Mouse (Mus musculus): ENCODE results near the gene Ssu2. TPM values are rescaled to one million over a fixed set of nuclear protein-coding genes. Genes with fewer than 3 reads are reported as not detected.

The Ssu2 gene
- total RNA-seq (2014; rRNA removed), result 0.99 TPM in 1 of 2 replicates, not detected in the other
- 0.33 and 0.64 TPM in 2 replicates for polyA plus RNA-seq (2015; fragmentation: Nextera tagmentation; extraction: Ambion mirVana)

DNA sequence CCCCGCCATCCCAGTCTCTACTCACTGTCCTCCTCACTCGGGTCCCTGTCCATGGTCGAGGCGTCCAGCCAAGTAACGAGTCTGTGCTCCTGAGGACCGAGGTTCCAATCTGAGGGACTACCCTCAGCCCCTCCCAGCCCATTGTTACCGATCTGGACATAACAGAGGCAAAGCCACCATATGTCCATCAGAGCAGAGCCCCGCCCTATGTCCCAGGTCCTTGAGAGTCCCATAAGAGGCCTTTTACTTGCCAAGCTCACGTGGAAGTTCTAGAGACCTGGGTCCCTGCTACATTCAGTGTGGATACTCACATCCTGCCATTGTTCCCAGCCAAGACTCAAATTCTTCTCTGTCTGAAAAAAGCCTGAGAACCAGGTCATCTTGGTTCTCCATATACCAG lies at the start of gene Ssu2:
Ssu2 (minus strand) TSS at position 77 of the 400 bp plus-strand sequence.
- 75% methylated on average over 9 of the region's 9 CpGs for WGBS
- no peak for TF ChIP-seq CTCF (IDR thresholded peaks at IDR 0.05; ENCODE audit: low read depth)
- Histone ChIP-seq H3K9me3 (ENCODE audit: low read length) (no peaks in the 10 kb centered on the region), H3K27ac (no peak within 1 kb of the TSS), H3K4me1 (ENCODE audit: insufficient read depth, low read length) (no peaks in the 10 kb centered on the region), H3K4me3 (ENCODE audit: low read length) (no peak within 1 kb of the TSS), H3K9ac (replicated peaks; ENCODE audit: low read length) (no peak within 1 kb of the TSS), H3K27me3 (ENCODE audit: insufficient read depth, low read length) (no peaks in the 10 kb centered on the region), H3K36me3 (ENCODE audit: insufficient read depth, low read length) (no peaks in the 10 kb centered on the region), H3K4me2 (ENCODE audit: low read depth, low read length) (no peak within 1 kb of the TSS)
- DNase-seq (ENCODE audit: low spot score) (no peak), ATAC-seq (no peak)

DNA sequence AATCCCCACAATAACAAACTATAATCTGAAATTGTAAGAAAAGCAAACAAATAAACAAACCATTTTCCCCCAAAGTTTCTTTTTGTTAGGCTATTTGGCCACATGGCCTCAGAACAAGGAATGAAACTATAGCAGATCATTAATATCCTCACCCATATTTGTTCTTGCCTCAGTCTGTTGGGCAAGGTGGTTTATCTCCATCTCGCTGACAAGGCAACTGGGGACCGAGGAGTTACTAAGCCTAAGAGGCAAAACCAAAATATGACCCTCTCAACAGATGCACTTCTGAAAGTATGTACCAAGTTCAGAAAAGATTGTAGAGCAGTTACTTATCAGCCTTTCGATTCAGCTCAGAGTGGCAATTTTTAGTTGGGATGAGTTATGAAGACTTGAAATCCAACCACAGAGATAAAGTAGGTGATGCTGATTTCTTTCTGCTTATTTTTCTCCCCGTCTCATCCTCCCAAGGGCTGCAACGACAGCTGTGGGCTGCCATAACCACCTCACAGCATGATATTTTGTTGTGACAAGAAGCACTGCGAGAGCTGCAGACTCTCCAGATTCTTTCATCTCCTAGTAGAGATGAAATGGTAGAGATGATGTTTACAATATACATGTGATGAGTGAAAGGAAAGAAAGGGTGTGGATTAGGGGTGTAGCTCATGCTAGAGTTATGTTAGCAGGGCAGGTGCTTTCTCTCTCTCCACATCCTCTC lies 38.4 kb upstream of the Ssu2 start:
- no peak overlapping the region for H3K27ac ChIP-seq
- H3K9me3 ChIP-seq (ENCODE audit: low read length), result 0 out of 2 replicates have a peak, but pooled peaks cover 3% of the 10 kb centered on the region
- H3K4me1 ChIP-seq (ENCODE audit: insufficient read depth, low read length), result no peaks in the 10 kb centered on the region
- no peak overlapping the region for H3K4me3 ChIP-seq (ENCODE audit: low read length)
- TF ChIP-seq CTCF (IDR thresholded peaks at IDR 0.05; ENCODE audit: low read depth), result no peak
- 61% methylated on average over 6 of the region's 6 CpGs for WGBS
- H3K9ac ChIP-seq (replicated peaks; ENCODE audit: low read length), result no peak overlapping the region
- no peak for DNase-seq (ENCODE audit: low spot score)
- no peak for ATAC-seq
- H3K27me3 ChIP-seq (ENCODE audit: insufficient read depth, low read length), result no peaks in the 10 kb centered on the region
- no peaks in the 10 kb centered on the region for H3K36me3 ChIP-seq (ENCODE audit: insufficient read depth, low read length)
- H3K4me2 ChIP-seq (ENCODE audit: low read depth, low read length), result no peak overlapping the region

DNA sequence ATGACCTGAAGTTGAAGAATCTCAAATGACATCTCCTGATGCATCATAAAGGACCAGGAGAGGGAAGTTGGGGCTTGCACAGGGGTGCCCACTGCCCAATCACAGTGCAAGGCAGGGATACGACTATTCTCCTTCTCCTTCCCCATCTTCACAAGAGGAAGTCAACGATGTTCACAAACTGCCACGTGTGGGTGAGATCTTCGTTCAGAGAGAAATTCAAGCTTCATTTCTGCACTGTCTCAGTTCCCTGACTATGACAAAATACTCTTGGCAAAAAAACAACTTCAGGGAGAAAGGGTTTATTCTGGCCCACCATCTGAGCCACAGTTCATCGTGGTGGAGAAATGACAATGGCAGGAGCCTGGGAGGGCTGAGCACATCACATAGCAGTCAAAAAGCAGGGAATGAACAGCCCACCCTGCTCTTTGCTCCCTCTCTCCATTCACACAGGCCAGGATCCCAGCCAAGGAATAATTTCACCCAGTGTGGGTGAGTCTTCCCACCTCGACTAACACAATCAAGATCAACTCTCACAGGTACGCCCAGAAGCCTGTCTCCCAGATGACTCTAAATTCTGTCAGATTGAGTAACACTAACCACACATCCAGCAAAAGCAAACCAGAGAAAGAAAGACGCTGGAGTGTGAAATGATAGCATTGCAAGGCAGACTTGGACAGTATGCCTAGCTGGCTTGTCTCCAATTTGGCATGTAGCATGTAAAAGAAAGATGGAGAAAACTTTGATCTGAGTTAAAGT lies 36.1 kb upstream of the Ssu2 start:
- Histone ChIP-seq H3K27ac (no peak overlapping the region), H3K4me3 (ENCODE audit: low read length) (no peak overlapping the region), H3K9me3 (ENCODE audit: low read length) (0 out of 2 replicates have a peak, but pooled peaks cover 3% of the 10 kb centered on the region), H3K9ac (replicated peaks; ENCODE audit: low read length) (no peak overlapping the region), H3K36me3 (ENCODE audit: insufficient read depth, low read length) (no peaks in the 10 kb centered on the region), H3K4me2 (ENCODE audit: low read depth, low read length) (no peak overlapping the region), H3K4me1 (ENCODE audit: insufficient read depth, low read length) (no peaks in the 10 kb centered on the region), H3K27me3 (ENCODE audit: insufficient read depth, low read length) (no peaks in the 10 kb centered on the region)
- no peak for TF ChIP-seq CTCF (IDR thresholded peaks at IDR 0.05; ENCODE audit: low read depth)
- ATAC-seq, result no peak
- WGBS, result 68% methylated on average over 8 of the region's 8 CpGs
- no peak for DNase-seq (ENCODE audit: low spot score)

DNA sequence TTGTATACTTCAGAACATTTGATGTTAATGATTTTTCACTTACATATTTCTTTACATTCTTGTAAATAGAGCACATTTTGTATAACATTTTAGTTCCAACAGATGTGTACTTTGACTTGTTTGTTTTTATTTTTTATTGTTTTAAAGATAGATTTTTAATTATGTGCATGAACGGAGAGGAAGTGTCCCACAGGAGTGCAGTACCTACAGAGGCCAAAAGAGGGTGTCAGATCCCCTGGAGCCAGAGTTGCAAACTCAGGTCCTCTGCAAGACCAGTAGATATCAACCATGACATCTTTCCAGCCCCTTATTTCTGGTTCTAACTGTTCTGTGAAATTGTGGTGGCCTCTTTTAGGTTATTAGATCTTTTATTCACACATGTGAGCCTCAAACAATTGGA lies 33.1 kb upstream of the Ssu2 start:
- DNase-seq (ENCODE audit: low spot score) (no peak), ATAC-seq (no peak)
- Histone ChIP-seq H3K27me3 (ENCODE audit: insufficient read depth, low read length) (no peaks in the 10 kb centered on the region), H3K9me3 (ENCODE audit: low read length) (0 out of 2 replicates have a peak, but pooled peaks cover 3% of the 10 kb centered on the region), H3K4me1 (ENCODE audit: insufficient read depth, low read length) (no peaks in the 10 kb centered on the region), H3K4me2 (ENCODE audit: low read depth, low read length) (no peak overlapping the region), H3K36me3 (ENCODE audit: insufficient read depth, low read length) (no peaks in the 10 kb centered on the region), H3K27ac (no peak overlapping the region), H3K4me3 (ENCODE audit: low read length) (no peak overlapping the region), H3K9ac (replicated peaks; ENCODE audit: low read length) (no peak overlapping the region)
- peak; percentile 19; the same call in 1 of the 2 replicates for TF ChIP-seq CTCF (IDR thresholded peaks at IDR 0.05; ENCODE audit: low read depth)
- WGBS, result 80% methylated on average over 1 of the region's 1 CpGs

DNA sequence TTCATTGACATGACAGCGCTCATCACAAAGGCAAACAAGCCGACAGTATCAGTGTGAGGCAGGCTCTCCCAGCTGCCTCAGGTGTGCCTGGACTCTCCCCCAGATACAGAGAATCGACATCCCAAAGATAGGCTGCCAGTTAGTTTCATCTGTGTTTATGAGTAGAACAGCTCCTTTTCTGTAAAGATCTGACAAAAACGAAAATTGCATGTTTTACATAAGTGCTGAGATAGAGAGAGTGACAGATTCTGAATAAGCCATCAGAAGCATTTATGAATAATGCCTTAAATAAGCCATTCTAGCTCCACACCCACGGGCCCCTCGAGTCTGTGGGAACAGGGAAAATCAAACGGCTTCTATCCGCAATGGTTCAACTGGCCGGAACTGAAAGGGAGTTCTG lies 31.5 kb upstream of the Ssu2 start:
- Histone ChIP-seq H3K27me3 (ENCODE audit: insufficient read depth, low read length) (no peaks in the 10 kb centered on the region), H3K9ac (replicated peaks; ENCODE audit: low read length) (no peak overlapping the region), H3K27ac (no peak overlapping the region), H3K9me3 (ENCODE audit: low read length) (0 out of 2 replicates have a peak, but pooled peaks cover 3% of the 10 kb centered on the region), H3K4me2 (ENCODE audit: low read depth, low read length) (no peak overlapping the region), H3K4me1 (ENCODE audit: insufficient read depth, low read length) (no peaks in the 10 kb centered on the region), H3K36me3 (ENCODE audit: insufficient read depth, low read length) (no peaks in the 10 kb centered on the region), H3K4me3 (ENCODE audit: low read length) (no peak overlapping the region)
- no peak for DNase-seq (ENCODE audit: low spot score)
- no peak for TF ChIP-seq CTCF (IDR thresholded peaks at IDR 0.05; ENCODE audit: low read depth)
- WGBS, result 75% methylated on average over 9 of the region's 9 CpGs
- no peak for ATAC-seq

DNA sequence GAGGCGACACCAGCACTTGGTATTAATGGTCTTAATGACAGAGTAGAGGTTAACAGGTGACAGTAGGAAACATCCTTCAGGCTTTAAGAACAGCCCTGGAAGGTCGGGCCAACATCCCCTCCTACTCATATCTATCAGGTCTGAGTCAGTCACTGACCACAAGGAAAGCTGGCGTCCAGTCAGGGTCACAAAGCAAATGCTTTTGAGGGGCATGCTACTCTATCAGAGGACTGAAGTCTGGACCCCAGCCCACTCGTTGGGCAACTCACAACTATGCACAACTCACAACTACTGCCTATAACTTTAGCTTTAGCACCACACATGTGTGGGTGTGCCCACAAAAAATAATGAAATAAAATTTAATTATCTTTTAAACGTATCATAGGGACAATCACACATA lies 16.3 kb upstream of the Ssu2 start:
- Histone ChIP-seq H3K9ac (replicated peaks; ENCODE audit: low read length) (no peak overlapping the region), H3K27me3 (ENCODE audit: insufficient read depth, low read length) (no peaks in the 10 kb centered on the region), H3K4me1 (ENCODE audit: insufficient read depth, low read length) (no peaks in the 10 kb centered on the region), H3K27ac (no peak overlapping the region), H3K9me3 (ENCODE audit: low read length) (no peaks in the 10 kb centered on the region), H3K4me2 (ENCODE audit: low read depth, low read length) (no peak overlapping the region), H3K36me3 (ENCODE audit: insufficient read depth, low read length) (no peaks in the 10 kb centered on the region), H3K4me3 (ENCODE audit: low read length) (no peak overlapping the region)
- 78% methylated on average over 5 of the region's 5 CpGs for WGBS
- no peak for TF ChIP-seq CTCF (IDR thresholded peaks at IDR 0.05; ENCODE audit: low read depth)
- ATAC-seq (no peak), DNase-seq (ENCODE audit: low spot score) (no peak)
